Mouse (Mus musculus) kidney, adult 2 months (tissue): ENCODE data around the gene Olfr642.

Experiments
- CTCF ChIP-seq: fragments of 200-500 bp; conservative IDR thresholded peaks from 2 replicates; pipeline ENCODE4 v1.5.1; 2011; ENCODE audit warnings: low read depth, mild to moderate bottlenecking, control low read depth, low read length, moderate library complexity, mixed read lengths; ENCODE audit not compliant: insufficient read depth, insufficient read length
- POLR2A ChIP-seq: fragments of 200-500 bp; IDR thresholded peaks from one replicate; pipeline ENCODE4 v1.6.1; 2011; ENCODE audit warnings: low read depth, low read length, control low read depth

DNA sequence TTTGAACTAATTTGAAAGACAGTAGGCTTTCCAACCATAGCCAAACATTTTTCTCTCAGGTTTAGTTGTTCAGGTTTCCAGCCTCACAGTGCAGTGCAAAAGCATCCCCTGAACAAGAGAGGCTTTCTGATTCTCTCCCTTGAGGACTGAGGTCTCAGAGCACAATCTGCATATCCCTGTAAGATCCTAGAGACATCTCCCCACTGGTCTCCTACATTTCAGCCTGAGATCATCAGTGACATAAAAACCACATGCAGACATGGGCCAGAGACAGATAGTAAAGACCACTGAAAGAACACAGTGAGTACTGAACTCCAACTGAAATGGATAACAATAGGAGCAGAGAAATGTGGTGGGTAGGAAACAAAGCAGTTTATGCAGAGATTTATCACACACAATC is 54.0 kb downstream of the Olfr642 start, which contains the start of gene Olfr638:
- TF ChIP-seq CTCF (no peak), POLR2A (no peak)
